8 mouse cellular contexts compared by ENCODE assay signal in the genomic region with DNA sequence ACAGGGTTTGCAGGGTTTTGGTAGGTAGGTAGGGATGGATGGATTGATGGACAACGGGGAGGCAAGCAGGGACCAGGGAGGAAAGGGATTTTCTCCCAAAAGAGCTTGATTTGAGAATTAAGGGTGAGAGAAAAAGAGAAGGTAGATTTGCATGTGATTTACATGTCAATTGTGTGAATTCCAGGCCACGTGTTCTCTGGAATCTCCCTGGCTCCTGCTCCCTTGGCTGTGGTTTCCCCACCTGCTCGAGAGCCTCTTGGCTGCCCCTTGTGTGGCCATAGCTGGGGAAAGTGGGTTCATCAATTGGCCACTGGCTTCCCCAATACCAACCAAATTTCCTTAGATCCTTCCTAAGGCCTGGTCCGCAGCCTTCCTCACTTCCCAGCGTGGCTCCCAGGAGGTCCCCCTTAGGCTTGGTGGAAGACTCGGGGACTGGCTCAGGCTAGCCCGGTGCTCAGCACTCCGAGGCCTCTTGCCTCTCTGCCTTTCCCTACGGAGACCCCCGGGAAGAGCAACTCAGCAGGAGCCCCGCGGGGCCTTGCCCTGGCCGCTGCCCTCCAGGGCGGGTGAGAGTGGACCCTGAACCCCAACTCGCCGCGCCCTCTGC. TPM values are rescaled to one million over a fixed set of nuclear protein-coding genes. Genes with fewer than 3 reads are reported as not detected.
DNase-seq lines count a peak whose midpoint lies in the region; ATAC-seq and TF ChIP-seq lines count a peak whose summit lies in the region.
"Had no signal": no experiment of that assay in that cellular context is flagged by ENCODE, and none has a peak within 500 bp of the region (broad histone marks: within the 10 kb centered on the region; RNA-seq: fewer than 3 reads in every experiment).

No protein-coding gene starts in this region.

- 0 out of 2 replicates have a peak overlapping the region, but pooled peaks have one; percentile 3 for H3K4me3 ChIP-seq in lung, postnatal 0 days (ENCODE audit: low read depth, low read length)
- peak overlapping the region; percentile 27 for H3K4me3 ChIP-seq in forebrain, embryonic 14.5 days (ENCODE audit: low read depth, low read length)
- H3K4me3 ChIP-seq in liver, embryonic 11.5 days (ENCODE audit: low read depth, low read length) = peak overlapping the region; percentile 33
- H3K4me3 ChIP-seq in stomach, embryonic 16.5 days (replicated peaks; ENCODE audit: low read length) = peak overlapping the region; percentile 38

- DNase-seq in lung, postnatal 0 days (ENCODE audit: low spot score) = no peak
- DNase-seq in lung, postnatal 10 days = no peak
- DNase-seq in forebrain, embryonic 14.5 days (ENCODE audit: low spot score) = peak; percentile 58
- DNase-seq in liver, embryonic 11.5 days (ENCODE audit: low spot score) = no peak
- DNase-seq in adrenal gland, postnatal 4 days (ENCODE audit: low spot score in 2 of 2) = no peak
- DNase-seq in urinary bladder, postnatal 25 days (ENCODE audit: low spot score) = no peak

- peaks cover 8% of the 10 kb centered on the region; the same call in 1 of the 2 replicates for H3K4me1 ChIP-seq in lung, postnatal 0 days (ENCODE audit: insufficient read depth, low read depth, low read length)
- peaks cover 14% of the 10 kb centered on the region for H3K4me1 ChIP-seq in forebrain, embryonic 14.5 days (ENCODE audit: control insufficient read depth, insufficient read depth, low read length)
- peaks cover 20% of the 10 kb centered on the region for H3K4me1 ChIP-seq in liver, embryonic 11.5 days (replicated peaks; ENCODE audit: control insufficient read depth, insufficient read depth, low read length)
- peaks cover 8% of the 10 kb centered on the region; the same call in 1 of the 2 replicates for H3K4me1 ChIP-seq in stomach, embryonic 16.5 days (ENCODE audit: control insufficient read depth, insufficient read depth, low read length)

- no peaks in the 10 kb centered on the region for H3K36me3 ChIP-seq in lung, postnatal 0 days (ENCODE audit: insufficient read depth, low read length)
- no peaks in the 10 kb centered on the region for H3K36me3 ChIP-seq in forebrain, embryonic 14.5 days (ENCODE audit: control insufficient read depth, insufficient read depth, low read length)
- H3K36me3 ChIP-seq in liver, embryonic 11.5 days (ENCODE audit: control insufficient read depth, insufficient read depth, low read length) = no peaks in the 10 kb centered on the region
- H3K36me3 ChIP-seq in stomach, embryonic 16.5 days (ENCODE audit: control insufficient read depth, insufficient read depth, low read length) = no peaks in the 10 kb centered on the region

- no peak for TF ChIP-seq EP300 in lung, postnatal 0 days (IDR thresholded peaks at IDR 0.05)

- H3K9ac ChIP-seq in lung, postnatal 0 days (replicated peaks; ENCODE audit: low read depth) = peak overlapping the region; percentile 32; the same call in 1 of the 2 replicates
- peak overlapping the region; percentile 65 for H3K9ac ChIP-seq in forebrain, embryonic 14.5 days (ENCODE audit: low read length)
- H3K9ac ChIP-seq in liver, embryonic 11.5 days (ENCODE audit: low read depth, low read length) = peak overlapping the region; percentile 38; the same call in 1 of the 2 replicates
- H3K9ac ChIP-seq in stomach, embryonic 16.5 days (ENCODE audit: low read length) = peak overlapping the region; percentile 73

- 0 out of 2 replicates have a peak, but pooled peaks have one; percentile 3 for ATAC-seq in lung, postnatal 0 days
- peak; percentile 64 for ATAC-seq in forebrain, embryonic 14.5 days
- no peak for ATAC-seq in liver, embryonic 11.5 days (replicated peaks; ENCODE audit: low FRiP score)
- ATAC-seq in stomach, embryonic 16.5 days (ENCODE audit: insufficient read depth, low FRiP score) = no peak

- H3K4me2 ChIP-seq in lung, postnatal 0 days (replicated peaks; ENCODE audit: low read depth, low read length) = peak overlapping the region; percentile 44
- peak overlapping the region; percentile 62 for H3K4me2 ChIP-seq in forebrain, embryonic 14.5 days (ENCODE audit: low read length)
- H3K4me2 ChIP-seq in liver, embryonic 11.5 days = peak overlapping the region; percentile 63
- H3K4me2 ChIP-seq in stomach, embryonic 16.5 days (ENCODE audit: low read depth, low read length) = peak overlapping the region; percentile 60

- WGBS in lung, postnatal 0 days = 30% methylated on average over 15 of the region's 17 CpGs
- 3% methylated on average over 17 of the region's 17 CpGs for WGBS in forebrain, embryonic 14.5 days
- WGBS in liver, embryonic 11.5 days = 29% methylated on average over 17 of the region's 17 CpGs
- 24% methylated on average over 17 of the region's 17 CpGs for WGBS in stomach, embryonic 16.5 days

- no peak for TF ChIP-seq CTCF in lung, postnatal 0 days (IDR thresholded peaks at IDR 0.05)

- H3K27ac ChIP-seq in lung, postnatal 0 days (ENCODE audit: low read length) = no peak overlapping the region
- H3K27ac ChIP-seq in forebrain, embryonic 14.5 days (ENCODE audit: low read depth, low read length) = 0 out of 2 replicates have a peak overlapping the region, but pooled peaks have one; percentile 33
- H3K27ac ChIP-seq in liver, embryonic 11.5 days (ENCODE audit: low read depth, low read length) = no peak overlapping the region
- no peak overlapping the region for H3K27ac ChIP-seq in stomach, embryonic 16.5 days (ENCODE audit: low read length)

- no peaks in the 10 kb centered on the region for H3K9me3 ChIP-seq in lung, postnatal 0 days (ENCODE audit: low read length)
- H3K9me3 ChIP-seq in forebrain, embryonic 14.5 days (replicated peaks; ENCODE audit: control insufficient read depth, low read length) = no peaks in the 10 kb centered on the region
- no peaks in the 10 kb centered on the region for H3K9me3 ChIP-seq in liver, embryonic 11.5 days (ENCODE audit: control insufficient read depth, low read length)
- no peaks in the 10 kb centered on the region for H3K9me3 ChIP-seq in stomach, embryonic 16.5 days (replicated peaks; ENCODE audit: control insufficient read depth, low read length)

- H3K27me3 ChIP-seq in lung, postnatal 0 days (replicated peaks; ENCODE audit: insufficient read depth, low read length) = peaks cover 6% of the 10 kb centered on the region; the same call in 1 of the 2 replicates
- H3K27me3 ChIP-seq in forebrain, embryonic 14.5 days (replicated peaks; ENCODE audit: control insufficient read depth, insufficient read depth, low read length) = no peaks in the 10 kb centered on the region
- H3K27me3 ChIP-seq in liver, embryonic 11.5 days (replicated peaks; ENCODE audit: control insufficient read depth, insufficient read depth, low read length) = peaks cover 65% of the 10 kb centered on the region
- H3K27me3 ChIP-seq in stomach, embryonic 16.5 days (ENCODE audit: control insufficient read depth, insufficient read depth, low read length) = 0 out of 2 replicates have a peak, but pooled peaks cover 5% of the 10 kb centered on the region

RNA-seq across cellular contexts. Expression of a gene that starts 14.1 kb away (rescaled TPM):
- 9.1 and 10.6 TPM in 2 replicates for polyA plus RNA-seq in lung, postnatal 0 days (2015; fragmentation: Nextera tagmentation; extraction: Ambion mirVana)
- 14.3 and 14.6 TPM in 2 replicates for polyA plus RNA-seq in forebrain, embryonic 14.5 days (2014; fragmentation: Nextera tagmentation; extraction: Ambion mirVana)
- polyA plus RNA-seq in liver, embryonic 11.5 days (2014; fragmentation: Nextera tagmentation; extraction: Ambion mirVana) = 18.3 and 18.9 TPM in 2 replicates
- polyA plus RNA-seq in stomach, embryonic 16.5 days (2015; fragmentation: Nextera tagmentation; extraction: Ambion mirVana) = 13.4 and 14.6 TPM in 2 replicates
- total RNA-seq in adrenal gland, postnatal 4 days (2021) = 10 to 100 TPM; 23.3 to 26.0 TPM

RNA-seq across cellular contexts. Expression of a gene that starts 16.3 kb away (rescaled TPM):
- polyA plus RNA-seq in lung, postnatal 0 days (2015; fragmentation: Nextera tagmentation; extraction: Ambion mirVana) = 0.56 and 0.81 TPM in 2 replicates
- 0.17 TPM in 1 of 2 replicates, not detected in the other for polyA plus RNA-seq in forebrain, embryonic 14.5 days (2014; fragmentation: Nextera tagmentation; extraction: Ambion mirVana)
- polyA plus RNA-seq in liver, embryonic 11.5 days (2014; fragmentation: Nextera tagmentation; extraction: Ambion mirVana) = 0.17 TPM in 1 of 2 replicates, not detected in the other
- polyA plus RNA-seq in stomach, embryonic 16.5 days (2015; fragmentation: Nextera tagmentation; extraction: Ambion mirVana) = 6.1 and 9.7 TPM in 2 replicates
- under 1 TPM; 0.42 TPM for total RNA-seq in adrenal gland, postnatal 4 days (2021)
- total RNA-seq: neutrophil, adult 5-6 weeks had no signal

RNA-seq across cellular contexts. Expression of a gene that starts 32.9 kb away (rescaled TPM):
- polyA plus RNA-seq in lung, postnatal 0 days (2015; fragmentation: Nextera tagmentation; extraction: Ambion mirVana) = 15.7 and 17.2 TPM in 2 replicates
- 15.0 and 15.4 TPM in 2 replicates for polyA plus RNA-seq in forebrain, embryonic 14.5 days (2014; fragmentation: Nextera tagmentation; extraction: Ambion mirVana)
- 16.4 and 17.6 TPM in 2 replicates for polyA plus RNA-seq in liver, embryonic 11.5 days (2014; fragmentation: Nextera tagmentation; extraction: Ambion mirVana)
- 20.3 and 20.7 TPM in 2 replicates for polyA plus RNA-seq in stomach, embryonic 16.5 days (2015; fragmentation: Nextera tagmentation; extraction: Ambion mirVana)
- 10 to 100 TPM; 28.8 to 29.7 TPM for total RNA-seq in adrenal gland, postnatal 4 days (2021)

RNA-seq across cellular contexts. Expression of a gene that starts 44.3 kb away (rescaled TPM):
- 7.5 and 9.8 TPM in 2 replicates for polyA plus RNA-seq in lung, postnatal 0 days (2015; fragmentation: Nextera tagmentation; extraction: Ambion mirVana)
- polyA plus RNA-seq in forebrain, embryonic 14.5 days (2014; fragmentation: Nextera tagmentation; extraction: Ambion mirVana) = 4.3 and 4.5 TPM in 2 replicates
- polyA plus RNA-seq in liver, embryonic 11.5 days (2014; fragmentation: Nextera tagmentation; extraction: Ambion mirVana) = 0.49 and 0.58 TPM in 2 replicates
- 0.34 and 0.62 TPM in 2 replicates for polyA plus RNA-seq in stomach, embryonic 16.5 days (2015; fragmentation: Nextera tagmentation; extraction: Ambion mirVana)
- 1 to 10 TPM in 1 of 2 experiments, under 1 TPM in 1; 0.76 to 1.3 TPM for total RNA-seq in adrenal gland, postnatal 4 days (2021)

RNA-seq across cellular contexts. Expression of a gene that starts 44.5 kb away (rescaled TPM):
- polyA plus RNA-seq in lung, postnatal 0 days (2015; fragmentation: Nextera tagmentation; extraction: Ambion mirVana) = 50.8 and 53.5 TPM in 2 replicates
- polyA plus RNA-seq in forebrain, embryonic 14.5 days (2014; fragmentation: Nextera tagmentation; extraction: Ambion mirVana) = 56.2 and 57.6 TPM in 2 replicates
- polyA plus RNA-seq in liver, embryonic 11.5 days (2014; fragmentation: Nextera tagmentation; extraction: Ambion mirVana) = 86.1 and 89.7 TPM in 2 replicates
- 76.7 and 78.9 TPM in 2 replicates for polyA plus RNA-seq in stomach, embryonic 16.5 days (2015; fragmentation: Nextera tagmentation; extraction: Ambion mirVana)
- 100 to 1,000 TPM; 110 to 123 TPM for total RNA-seq in adrenal gland, postnatal 4 days (2021)

Comparison
In these comparisons a context has a peak if more than half of its experiments do, and no peak if none do; other contexts are left out.
1. ATAC-seq: peak in lung, postnatal 0 days (single experiment) and forebrain, embryonic 14.5 days (single experiment); none in liver, embryonic 11.5 days (single experiment) and stomach, embryonic 16.5 days (single experiment).
2. Peak in every context shown above with its lines, with median percentiles within 50 percentile points of each other: H3K4me2 ChIP-seq, H3K4me3 ChIP-seq and H3K9ac ChIP-seq.